Mouse (Mus musculus): ENCODE measurements around the gene Zfyve21. TPM values are rescaled to one million over a fixed set of nuclear protein-coding genes. Genes with fewer than 3 reads are reported as not detected.
A peak's percentile ranks its signal among the peaks of the same experiment; 100 is the strongest.

The Zfyve21 gene
- polyA plus RNA-seq, 1 experiment from 2014 or later = 76.8 TPM

GRCm38 (mm10) chr12:111870811-111871210 lies 56.8 kb downstream of the Zfyve21 start:
- WGBS (ENCODE audit: insufficient replicate concordance) = 82% methylated on average over 7 of the region's 7 CpGs
- H3K36me3 ChIP-seq (ENCODE audit: control insufficient read depth, insufficient read depth) = no peaks in the 10 kb centered on the region
- no peaks in the 10 kb centered on the region for H3K9me3 ChIP-seq (replicated peaks; ENCODE audit: control insufficient read depth, low read length)
- no peak overlapping the region for H3K9ac ChIP-seq (ENCODE audit: low read depth, low read length)
- ATAC-seq (ENCODE audit: low read depth) = no peak
- no peaks in the 10 kb centered on the region for H3K4me1 ChIP-seq (ENCODE audit: control insufficient read depth, low read depth, low read length)
- H3K4me3 ChIP-seq (ENCODE audit: low read depth, low read length) = no peak overlapping the region
- H3K27me3 ChIP-seq (ENCODE audit: control insufficient read depth, insufficient read depth, low read depth, low read length) = no peaks in the 10 kb centered on the region
- H3K27ac ChIP-seq (ENCODE audit: low read length) = no peak overlapping the region
- no peak overlapping the region for H3K4me2 ChIP-seq (ENCODE audit: low read depth, low read length)

GRCm38 (mm10) chr12:111872079-111872478 lies 58.1 kb downstream of the Zfyve21 start:
- ATAC-seq (ENCODE audit: low read depth) = no peak

GRCm38 (mm10) chr12:111874601-111875140 lies 60.7 kb downstream of the Zfyve21 start:
- H3K27me3 ChIP-seq (ENCODE audit: control insufficient read depth, insufficient read depth, low read depth, low read length) = no peaks in the 10 kb centered on the region
- WGBS (ENCODE audit: insufficient replicate concordance) = 55% methylated on average over 1 of the region's 1 CpGs
- H3K4me1 ChIP-seq (ENCODE audit: control insufficient read depth, low read depth, low read length) = no peaks in the 10 kb centered on the region
- H3K36me3 ChIP-seq (ENCODE audit: control insufficient read depth, insufficient read depth) = no peaks in the 10 kb centered on the region
- H3K4me3 ChIP-seq (ENCODE audit: low read depth, low read length) = no peak overlapping the region
- H3K4me2 ChIP-seq (ENCODE audit: low read depth, low read length) = no peak overlapping the region
- H3K27ac ChIP-seq (ENCODE audit: low read length) = no peak overlapping the region
- ATAC-seq (ENCODE audit: low read depth) = no peak
- H3K9ac ChIP-seq (ENCODE audit: low read depth, low read length) = no peak overlapping the region
- no peaks in the 10 kb centered on the region for H3K9me3 ChIP-seq (replicated peaks; ENCODE audit: control insufficient read depth, low read length)

More at GRCm38 (mm10) chr12:111872079-111872478, 58.1 kb downstream of the Zfyve21 start:
- Histone ChIP-seq H3K9ac (ENCODE audit: low read depth, low read length) (no peak overlapping the region), H3K4me1 (ENCODE audit: control insufficient read depth, low read depth, low read length) (no peaks in the 10 kb centered on the region), H3K27me3 (ENCODE audit: control insufficient read depth, insufficient read depth, low read depth, low read length) (no peaks in the 10 kb centered on the region), H3K4me2 (ENCODE audit: low read depth, low read length) (no peak overlapping the region), H3K4me3 (ENCODE audit: low read depth, low read length) (no peak overlapping the region), H3K36me3 (ENCODE audit: control insufficient read depth, insufficient read depth) (no peaks in the 10 kb centered on the region), H3K9me3 (replicated peaks; ENCODE audit: control insufficient read depth, low read length) (no peaks in the 10 kb centered on the region), H3K27ac (ENCODE audit: low read length) (no peak overlapping the region)
- 40% methylated on average over 5 of the region's 5 CpGs for WGBS (ENCODE audit: insufficient replicate concordance)

- H3K27ac ChIP-seq (ENCODE audit: low read length) = no peak overlapping the region
- no peak for ATAC-seq (ENCODE audit: low read depth)
- H3K27me3 ChIP-seq (ENCODE audit: control insufficient read depth, insufficient read depth, low read depth, low read length) = no peaks in the 10 kb centered on the region
- H3K4me3 ChIP-seq (ENCODE audit: low read depth, low read length) = no peak overlapping the region
- no peaks in the 10 kb centered on the region for H3K9me3 ChIP-seq (replicated peaks; ENCODE audit: control insufficient read depth, low read length)
- no peak overlapping the region for H3K4me2 ChIP-seq (ENCODE audit: low read depth, low read length)
- no peaks in the 10 kb centered on the region for H3K36me3 ChIP-seq (ENCODE audit: control insufficient read depth, insufficient read depth)
- H3K4me1 ChIP-seq (ENCODE audit: control insufficient read depth, low read depth, low read length) = no peaks in the 10 kb centered on the region
- no peak overlapping the region for H3K9ac ChIP-seq (ENCODE audit: low read depth, low read length)
- WGBS (ENCODE audit: insufficient replicate concordance) = 64% methylated on average over 3 of the region's 3 CpGs
Observed at GRCm38 (mm10) chr12:111875499-111875898, 61.5 kb downstream of the Zfyve21 start.

- 5% methylated on average over 3 of the region's 3 CpGs for WGBS (ENCODE audit: insufficient replicate concordance)
- Histone ChIP-seq H3K9me3 (replicated peaks; ENCODE audit: control insufficient read depth, low read length) (no peaks in the 10 kb centered on the region), H3K4me1 (ENCODE audit: control insufficient read depth, low read depth, low read length) (peaks cover 2% of the 10 kb centered on the region; the same call in 1 of the 2 replicates), H3K27ac (ENCODE audit: low read length) (no peak overlapping the region), H3K36me3 (ENCODE audit: control insufficient read depth, insufficient read depth) (no peaks in the 10 kb centered on the region), H3K27me3 (ENCODE audit: control insufficient read depth, insufficient read depth, low read depth, low read length) (no peaks in the 10 kb centered on the region), H3K4me3 (ENCODE audit: low read depth, low read length) (no peak overlapping the region), H3K4me2 (ENCODE audit: low read depth, low read length) (no peak overlapping the region), H3K9ac (ENCODE audit: low read depth, low read length) (no peak overlapping the region)
- peak; percentile 72 for ATAC-seq (ENCODE audit: low read depth)
Observed at GRCm38 (mm10) chr12:111878213-111878612, 64.2 kb downstream of the Zfyve21 start.

Other genes starting within 250 kb of the Zfyve21 start
- gene Mark3, start 239.6 kb upstream of the Zfyve21 start, polyA plus RNA-seq (2015; fragmentation: Nextera tagmentation; extraction: Ambion mirVana) = 7.0 and 9.2 TPM in 2 replicates
- gene Ckb, start 141.8 kb upstream of the Zfyve21 start, polyA plus RNA-seq (2015; fragmentation: Nextera tagmentation; extraction: Ambion mirVana) = 39.2 and 44.8 TPM in 2 replicates
- gene Trmt61a, start 136.1 kb upstream of the Zfyve21 start, polyA plus RNA-seq (2015; fragmentation: Nextera tagmentation; extraction: Ambion mirVana) = 3.7 and 4.6 TPM in 2 replicates
- 14.1 and 14.4 TPM in 2 replicates for gene Bag5, start 100.9 kb upstream of the Zfyve21 start, polyA plus RNA-seq (2015; fragmentation: Nextera tagmentation; extraction: Ambion mirVana)
- gene Apopt1, start 100.9 kb upstream of the Zfyve21 start, polyA plus RNA-seq (2015; fragmentation: Nextera tagmentation; extraction: Ambion mirVana) = 17.5 TPM in 2 replicates
- 14.5 and 14.6 TPM in 2 replicates for gene Klc1, start 55.3 kb upstream of the Zfyve21 start, polyA plus RNA-seq (2015; fragmentation: Nextera tagmentation; extraction: Ambion mirVana)
- 3.5 and 5.0 TPM in 2 replicates for gene Xrcc3, start 297 bp upstream of the Zfyve21 start, polyA plus RNA-seq (2015; fragmentation: Nextera tagmentation; extraction: Ambion mirVana)
- gene Ppp1r13b, start 93.9 kb downstream of the Zfyve21 start, polyA plus RNA-seq (2015; fragmentation: Nextera tagmentation; extraction: Ambion mirVana) = 1.4 and 1.9 TPM in 2 replicates
- gene Atp5mpl, start 152.8 kb downstream of the Zfyve21 start, polyA plus RNA-seq (2015; fragmentation: Nextera tagmentation; extraction: Ambion mirVana) = 457 and 494 TPM in 2 replicates
- gene Tdrd9, start 157.4 kb downstream of the Zfyve21 start, polyA plus RNA-seq (2015; fragmentation: Nextera tagmentation; extraction: Ambion mirVana) = 0.07 and 0.14 TPM in 2 replicates
- gene Rd3l, start 167.1 kb downstream of the Zfyve21 start, polyA plus RNA-seq (2015; fragmentation: Nextera tagmentation; extraction: Ambion mirVana) = 0.09 TPM in 1 of 2 replicates, not detected in the other

Data from liver, embryonic 16.5 days (tissue).